Mouse (Mus musculus) midbrain, embryonic 13.5 days (tissue): ENCODE results near the gene Unc45a. TPM values are rescaled to one million over a fixed set of nuclear protein-coding genes. Genes with fewer than 3 reads are reported as not detected.

Experiments used
- ATAC-seq: fragments of 200-750 bp; cut with Nextera tagmentation; 2 replicates; pipeline ENCODE4 v1.8.0; 2017; ENCODE audit warnings: mild to moderate bottlenecking, moderate TSS enrichment, moderate library complexity
- H3K27ac ChIP-seq: fragments of 300-500 bp; sonication (generic); 2 replicates; pipeline ENCODE4 v1.5.1; 2015; ENCODE audit warnings: inconsistent platforms, mild to moderate bottlenecking, moderate library complexity
- H3K27me3 ChIP-seq: fragments of 300-500 bp; sonication (generic); 2 replicates; pipeline ENCODE4 v1.6.1; 2015; ENCODE audit warnings: mild to moderate bottlenecking, inconsistent platforms
- H3K36me3 ChIP-seq: fragments of 300-500 bp; sonication (generic); 2 replicates; pipeline ENCODE4 v1.6.1; 2015; ENCODE audit warnings: mild to moderate bottlenecking, inconsistent platforms
- H3K4me1 ChIP-seq: fragments of 300-500 bp; sonication (generic); replicated peaks from 2 replicates; pipeline ENCODE4 v1.6.1; 2015; ENCODE audit warnings: inconsistent platforms
- H3K4me2 ChIP-seq: fragments of 300-500 bp; sonication (generic); replicated peaks from 2 replicates; pipeline ENCODE4 v1.6.1; 2015; ENCODE audit warnings: moderate library complexity, mild to moderate bottlenecking, inconsistent platforms
- H3K4me3 ChIP-seq: fragments of 300-500 bp; sonication (generic); replicated peaks from 2 replicates; pipeline ENCODE4 v1.5.1; 2015; ENCODE audit warnings: mild to moderate bottlenecking, inconsistent platforms
- H3K9ac ChIP-seq: fragments of 300-500 bp; sonication (generic); replicated peaks from 2 replicates; pipeline ENCODE4 v1.6.1; 2015; ENCODE audit warnings: mild to moderate bottlenecking, inconsistent platforms
- H3K9me3 ChIP-seq: fragments of 300-500 bp; sonication (generic); 2 replicates; pipeline ENCODE4 v1.6.1; 2016; ENCODE audit warnings: mild to moderate bottlenecking, inconsistent platforms
- WGBS: fragments of 180-500 bp; shearing (Covaris S2); methylation state at CpG from one replicate; pipeline ENCODE4 v1.1.7; 2015; 5-methylcytosine and 5-hydroxymethylcytosine counted together
- polyA plus RNA-seq: library from polyadenylated mRNA; unstranded; fragments of >200 nt; fragmentation: Nextera tagmentation; extraction: Ambion mirVana; gene quantifications from 2 replicates; pipeline ENCODE4 v1.2.1, GENCODE M21; 2015

Unc45a gene
- polyA plus RNA-seq, 1 experiment from 2014 or later: 58.6 TPM

- Histone ChIP-seq H3K36me3 (no peaks in the 10 kb centered on the region), H3K27me3 (0 out of 2 replicates have a peak, but pooled peaks cover 9% of the 10 kb centered on the region), H3K27ac (no peak overlapping the region), H3K9me3 (no peaks in the 10 kb centered on the region), H3K4me2 (no peak overlapping the region), H3K4me1 (peaks cover 29% of the 10 kb centered on the region), H3K9ac (no peak overlapping the region), H3K4me3 (no peak overlapping the region)
- WGBS: 83% methylated on average over 12 of the region's 12 CpGs
- no peak for ATAC-seq
Observed at GRCm38 (mm10) chr7:80373850-80374249, 33.0 kb upstream of the Unc45a start.

- 87% methylated on average over 4 of the region's 4 CpGs for WGBS
- ATAC-seq: no peak
- H3K9ac ChIP-seq: no peak overlapping the region
- no peak overlapping the region for H3K4me3 ChIP-seq
- no peak overlapping the region for H3K4me2 ChIP-seq
- no peak overlapping the region for H3K27ac ChIP-seq
- 0 out of 2 replicates have a peak, but pooled peaks cover 9% of the 10 kb centered on the region for H3K27me3 ChIP-seq
- peaks cover 29% of the 10 kb centered on the region for H3K4me1 ChIP-seq
- H3K9me3 ChIP-seq: no peaks in the 10 kb centered on the region
- peaks cover 3% of the 10 kb centered on the region for H3K36me3 ChIP-seq
Observed at GRCm38 (mm10) chr7:80373352-80373751, 32.5 kb upstream of the Unc45a start.

GRCm38 (mm10) chr7:80372667-80373066 lies 31.9 kb upstream of the Unc45a start:
- ATAC-seq: no peak
- Histone ChIP-seq H3K9me3 (no peaks in the 10 kb centered on the region), H3K4me2 (no peak overlapping the region), H3K4me1 (peaks cover 29% of the 10 kb centered on the region), H3K27ac (no peak overlapping the region), H3K27me3 (0 out of 2 replicates have a peak, but pooled peaks cover 9% of the 10 kb centered on the region), H3K4me3 (no peak overlapping the region), H3K9ac (no peak overlapping the region), H3K36me3 (peaks cover 10% of the 10 kb centered on the region)
- 52% methylated on average over 2 of the region's 2 CpGs for WGBS

GRCm38 (mm10) chr7:80372166-80372565 lies 31.4 kb upstream of the Unc45a start:
- no peak overlapping the region for H3K9ac ChIP-seq
- no peak overlapping the region for H3K27ac ChIP-seq
- no peak overlapping the region for H3K4me3 ChIP-seq
- H3K4me1 ChIP-seq: peaks cover 29% of the 10 kb centered on the region
- H3K27me3 ChIP-seq: 0 out of 2 replicates have a peak, but pooled peaks cover 9% of the 10 kb centered on the region
- no peak overlapping the region for H3K4me2 ChIP-seq
- H3K36me3 ChIP-seq: peaks cover 15% of the 10 kb centered on the region
- H3K9me3 ChIP-seq: no peaks in the 10 kb centered on the region
- 78% methylated on average over 3 of the region's 3 CpGs for WGBS
- ATAC-seq: no peak

GRCm38 (mm10) chr7:80371041-80371751 lies 30.4 kb upstream of the Unc45a start, which contains the start of gene Man2a2:
TSS of gene Man2a2 (minus strand) at chr7:80371375.
- Histone ChIP-seq H3K27me3 (0 out of 2 replicates have a peak, but pooled peaks cover 9% of the 10 kb centered on the region), H3K27ac (peak within 1 kb of the TSS; percentile 83), H3K9me3 (no peaks in the 10 kb centered on the region), H3K4me2 (peak within 1 kb of the TSS; percentile 61), H3K4me3 (peak within 1 kb of the TSS; percentile 86), H3K9ac (peak within 1 kb of the TSS; percentile 91), H3K4me1 (peaks cover 24% of the 10 kb centered on the region), H3K36me3 (peaks cover 25% of the 10 kb centered on the region)
- WGBS: under 1% methylated on average over 61 of the region's 86 CpGs
- ATAC-seq: peak; percentile 80

GRCm38 (mm10) chr7:80370649-80371040 lies 29.8 kb upstream of the Unc45a start:
- peak overlapping the region; percentile 91 for H3K9ac ChIP-seq
- H3K9me3 ChIP-seq: no peaks in the 10 kb centered on the region
- peak; percentile 62 for ATAC-seq
- peaks cover 30% of the 10 kb centered on the region for H3K36me3 ChIP-seq
- H3K27ac ChIP-seq: peak overlapping the region; percentile 83
- H3K4me1 ChIP-seq: peaks cover 19% of the 10 kb centered on the region
- H3K4me3 ChIP-seq: peak overlapping the region; percentile 86
- H3K4me2 ChIP-seq: peak overlapping the region; percentile 61
- WGBS: 0% methylated on average over 31 of the region's 31 CpGs
- H3K27me3 ChIP-seq: 0 out of 2 replicates have a peak, but pooled peaks cover 9% of the 10 kb centered on the region

DNA sequence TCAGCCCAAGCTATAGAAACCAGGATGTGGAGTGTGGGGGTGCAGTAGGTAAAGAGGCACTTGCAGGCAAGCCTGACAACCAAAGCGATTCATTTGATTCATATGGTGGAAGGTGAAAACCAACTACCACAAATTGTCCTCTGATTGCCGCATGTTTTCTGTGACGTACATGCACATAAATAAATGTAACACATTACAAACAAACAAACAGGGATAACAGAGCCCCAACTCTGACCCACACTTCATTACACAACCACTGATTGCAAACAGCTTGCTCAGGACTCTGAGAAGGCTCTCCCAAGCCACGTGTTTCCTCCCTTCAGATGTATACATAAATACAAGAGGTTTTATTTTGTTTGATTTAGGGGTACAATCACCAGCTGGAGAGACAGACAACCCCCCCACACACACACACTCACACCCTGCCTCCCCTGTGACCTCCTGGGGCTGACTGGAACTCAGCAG lies 29.2 kb upstream of the Unc45a start:
- Histone ChIP-seq H3K36me3 (peaks cover 33% of the 10 kb centered on the region), H3K4me3 (peak overlapping the region; percentile 86), H3K27ac (peak overlapping the region; percentile 83; the same call in 1 of the 2 replicates), H3K9ac (peak overlapping the region; percentile 91), H3K4me1 (peaks cover 16% of the 10 kb centered on the region), H3K27me3 (0 out of 2 replicates have a peak, but pooled peaks cover 9% of the 10 kb centered on the region), H3K4me2 (peak overlapping the region; percentile 61), H3K9me3 (no peaks in the 10 kb centered on the region)
- 0 out of 2 replicates have a peak, but pooled peaks have one; percentile 1 for ATAC-seq
- 62% methylated on average over 4 of the region's 4 CpGs for WGBS

DNA sequence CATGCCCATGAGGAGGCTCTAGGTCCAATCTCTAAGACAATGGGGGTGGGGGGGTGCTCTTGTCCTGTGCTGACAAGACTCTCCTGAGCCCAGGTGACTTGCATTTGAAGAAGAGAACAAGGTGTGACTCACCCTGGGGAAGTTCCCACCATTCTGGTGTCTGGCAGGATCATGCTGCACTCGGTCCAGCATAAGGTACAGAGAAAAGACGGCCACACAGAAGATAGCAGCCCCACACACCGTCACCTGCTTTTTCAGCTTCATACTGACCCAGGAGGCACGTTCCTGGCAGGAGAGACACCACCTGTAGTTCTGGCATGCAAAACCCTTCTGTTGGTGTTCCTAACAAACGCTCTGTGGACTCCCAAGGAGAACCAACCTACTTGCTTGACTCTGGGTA lies 28.7 kb upstream of the Unc45a start:
- Histone ChIP-seq H3K36me3 (peaks cover 38% of the 10 kb centered on the region), H3K9ac (peak overlapping the region; percentile 91; the same call in 1 of the 2 replicates), H3K4me2 (peak overlapping the region; percentile 61), H3K4me1 (peaks cover 16% of the 10 kb centered on the region), H3K27ac (no peak overlapping the region), H3K27me3 (0 out of 2 replicates have a peak, but pooled peaks cover 7% of the 10 kb centered on the region), H3K4me3 (peak overlapping the region; percentile 86), H3K9me3 (no peaks in the 10 kb centered on the region)
- 78% methylated on average over 5 of the region's 5 CpGs for WGBS
- no peak for ATAC-seq

GRCm38 (mm10) chr7:80368635-80369421 lies 28.0 kb upstream of the Unc45a start:
- no peak overlapping the region for H3K27ac ChIP-seq
- H3K27me3 ChIP-seq: 0 out of 2 replicates have a peak, but pooled peaks cover under 1% of the 10 kb centered on the region
- peak overlapping the region; percentile 61 for H3K4me2 ChIP-seq
- peak overlapping the region; percentile 33; the same call in 1 of the 2 replicates for H3K9ac ChIP-seq
- no peaks in the 10 kb centered on the region for H3K9me3 ChIP-seq
- 0 out of 2 replicates have a peak overlapping the region, but pooled peaks have one; percentile 86 for H3K4me3 ChIP-seq
- no peak for ATAC-seq
- peaks cover 16% of the 10 kb centered on the region for H3K4me1 ChIP-seq
- H3K36me3 ChIP-seq: peaks cover 45% of the 10 kb centered on the region
- WGBS: 92% methylated on average over 20 of the region's 20 CpGs

GRCm38 (mm10) chr7:80368009-80368408 lies 27.2 kb upstream of the Unc45a start:
- no peaks in the 10 kb centered on the region for H3K9me3 ChIP-seq
- H3K27ac ChIP-seq: no peak overlapping the region
- peaks cover 53% of the 10 kb centered on the region for H3K36me3 ChIP-seq
- WGBS: 87% methylated on average over 9 of the region's 9 CpGs
- H3K4me3 ChIP-seq: no peak overlapping the region
- H3K9ac ChIP-seq: no peak overlapping the region
- H3K27me3 ChIP-seq: no peaks in the 10 kb centered on the region
- no peak overlapping the region for H3K4me2 ChIP-seq
- ATAC-seq: no peak
- peaks cover 16% of the 10 kb centered on the region for H3K4me1 ChIP-seq

DNA sequence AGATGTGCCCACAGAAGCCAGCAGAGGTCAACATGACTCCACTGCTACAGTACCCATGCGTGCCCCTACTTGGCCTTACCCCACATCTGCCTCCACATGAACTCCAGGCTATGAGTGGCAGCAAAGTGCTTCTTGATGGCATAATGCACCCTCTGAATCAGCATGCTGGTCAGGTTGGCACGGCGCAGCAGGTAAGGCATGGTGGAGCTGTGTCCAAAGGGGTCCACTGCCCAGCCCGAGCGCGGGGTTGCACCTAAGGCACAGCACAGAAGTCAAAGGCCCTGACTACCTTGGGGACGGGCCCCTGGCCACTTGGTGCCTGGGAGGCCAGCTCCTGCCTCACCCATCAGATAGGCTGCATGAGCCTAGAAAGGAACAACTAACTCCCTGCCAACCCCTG lies 26.4 kb upstream of the Unc45a start:
- no peak for ATAC-seq
- Histone ChIP-seq H3K4me1 (peaks cover 16% of the 10 kb centered on the region), H3K36me3 (peaks cover 61% of the 10 kb centered on the region), H3K27me3 (no peaks in the 10 kb centered on the region), H3K4me2 (no peak overlapping the region), H3K27ac (no peak overlapping the region), H3K9me3 (no peaks in the 10 kb centered on the region), H3K4me3 (no peak overlapping the region), H3K9ac (no peak overlapping the region)
- 97% methylated on average over 7 of the region's 7 CpGs for WGBS

DNA sequence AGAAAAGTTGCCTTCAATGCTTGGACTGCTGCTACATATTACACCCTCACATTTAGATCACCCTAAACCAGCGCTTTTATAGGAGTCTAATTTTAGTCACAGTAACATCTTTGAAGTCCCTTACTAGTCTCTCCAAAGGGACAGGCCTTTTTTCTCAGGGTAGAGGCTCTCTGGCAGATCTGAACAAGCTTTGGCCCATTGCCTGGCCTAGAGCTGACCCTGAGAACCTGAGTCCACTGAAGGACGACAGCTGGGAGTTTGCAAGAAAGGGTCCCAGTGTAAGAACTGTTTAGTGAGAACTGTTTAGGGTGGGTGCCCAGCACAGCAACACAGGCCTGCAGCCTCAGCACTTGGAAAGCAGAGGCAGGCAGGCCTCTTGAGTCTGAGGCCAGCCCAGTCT lies 25.0 kb upstream of the Unc45a start:
- Histone ChIP-seq H3K9ac (no peak overlapping the region), H3K4me3 (no peak overlapping the region), H3K9me3 (no peaks in the 10 kb centered on the region), H3K36me3 (peaks cover 75% of the 10 kb centered on the region), H3K4me2 (no peak overlapping the region), H3K27ac (no peak overlapping the region), H3K4me1 (peaks cover 16% of the 10 kb centered on the region), H3K27me3 (no peaks in the 10 kb centered on the region)
- ATAC-seq: no peak
- WGBS: 93% methylated on average over 2 of the region's 2 CpGs
